Mouse (Mus musculus): ENCODE data around the gene Gm11127.
"Not testable (repeated sequence)": the region's sequence is repeated elsewhere in the genome, so short reads cannot be mapped to it uniquely, and the experiment has no call there.

GRCm38 (mm10) chr17:36092520-36092919 lies 34.3 kb upstream of the Gm11127 start:
- TF ChIP-seq CTCF (IDR thresholded peaks at IDR 0.05; ENCODE audit: insufficient read depth, low read length); POLR2A (IDR thresholded peaks at IDR 0.05; ENCODE audit: borderline replicate concordance, extremely low read depth, low read depth, low read length): not testable (repeated sequence)
